Mouse (Mus musculus) CH12.LX (cell line): ENCODE results near the gene S100a6. TPM values are rescaled to one million over a fixed set of nuclear protein-coding genes. Genes with fewer than 3 reads are reported as not detected.

Experiments
- DNase-seq: peaks from one replicate; pipeline ENCODE4 v3.0.0-alpha.2; 2013; ENCODE audit errors: extremely low read depth
- H3K27ac ChIP-seq: 2 replicates; pipeline ENCODE4 v1.5.1; 2012; ENCODE audit warnings: low read depth, mild to moderate bottlenecking, control low read depth, moderate library complexity; ENCODE audit not compliant: insufficient read depth
- H3K27me3 ChIP-seq: replicated peaks from 2 replicates; pipeline ENCODE3; 2012; ENCODE audit warnings: inconsistent platforms
- H3K36me3 ChIP-seq, 2 experiments: replicated peaks in 1 of 2; 2 replicates each; pipeline versions ENCODE3 to v1.6.1; 2012; ENCODE audit warnings: inconsistent platforms in 1 of 2, low read length in 1 of 2, mild to moderate bottlenecking in 1 of 2, mixed read lengths in 1 of 2, moderate library complexity in 1 of 2; ENCODE audit not compliant: control insufficient read depth in 1 of 2, insufficient read depth in 1 of 2
- H3K4me1 ChIP-seq, 2 experiments: 2 replicates each; pipeline ENCODE4 v1.6.1; 2012; ENCODE audit warnings: inconsistent platforms in 1 of 2, moderate library complexity in 1 of 2; ENCODE audit not compliant: insufficient read depth in 2 of 2, control insufficient read depth in 1 of 2
- H3K4me2 ChIP-seq: 2 replicates; pipeline ENCODE4 v1.6.1; 2012; ENCODE audit warnings: low read depth, mild to moderate bottlenecking, control low read depth; ENCODE audit not compliant: poor library complexity, insufficient read depth, severe bottlenecking
- H3K4me3 ChIP-seq, 3 experiments: fragments of 150-350 bp in 1 of 3; sonication (generic) in 1 of 3; replicated peaks in 1 of 3; 2 replicates each; pipeline versions ENCODE3 to v1.5.1; 2011 to 2012; ENCODE audit warnings: low read depth in 2 of 3, low read length in 2 of 3, mild to moderate bottlenecking in 2 of 3, moderate library complexity in 2 of 3, control low read depth in 1 of 3, improper control_type of control experiment in 1 of 3, inconsistent platforms in 1 of 3, mixed read lengths in 1 of 3; ENCODE audit not compliant: poor library complexity in 1 of 3
- H3K79me2 ChIP-seq: replicated peaks from 2 replicates; pipeline ENCODE4 v1.6.1; 2012; ENCODE audit warnings: mild to moderate bottlenecking, moderate library complexity; ENCODE audit not compliant: control insufficient read depth, poor library complexity, insufficient read depth, severe bottlenecking; ENCODE audit errors: extremely low read depth
- H3K9ac ChIP-seq: 2 replicates; pipeline ENCODE4 v1.6.1; 2012; ENCODE audit warnings: low read depth, mild to moderate bottlenecking, control low read depth, moderate library complexity; ENCODE audit not compliant: insufficient read depth
- H3K9me3 ChIP-seq: replicated peaks from 2 replicates; pipeline ENCODE3; 2012; ENCODE audit warnings: low read length, inconsistent platforms, mixed read lengths
- BHLHE40 ChIP-seq: IDR thresholded peaks from 2 replicates; pipeline ENCODE4 v1.6.1; 2011; ENCODE audit warnings: mild to moderate bottlenecking, low read depth, low read length, improper control_type of control experiment
- CHD1 ChIP-seq: IDR thresholded peaks from 2 replicates; pipeline ENCODE4 v1.6.1; 2012; ENCODE audit warnings: low read depth, low read length, improper control_type of control experiment, inconsistent platforms
- CHD2 ChIP-seq: IDR thresholded peaks from 2 replicates; pipeline ENCODE4 v1.6.1; 2011; ENCODE audit warnings: low read length, improper control_type of control experiment
- CTCF ChIP-seq, 2 experiments: IDR thresholded peaks in 1 of 2; conservative IDR thresholded peaks in 1 of 2; 2 replicates each; pipeline ENCODE4 v1.5.1; 2011 to 2012; ENCODE audit warnings: low read depth in 2 of 2, low read length in 2 of 2, improper control_type of control experiment in 1 of 2, inconsistent platforms in 1 of 2, mild to moderate bottlenecking in 1 of 2, moderate library complexity in 1 of 2
- E2F4 ChIP-seq: IDR thresholded peaks from 2 replicates; pipeline ENCODE4 v1.6.1; 2011; ENCODE audit warnings: low read depth, low read length, improper control_type of control experiment; ENCODE audit not compliant: insufficient replicate concordance
- ELF1 ChIP-seq: IDR thresholded peaks from 2 replicates; pipeline ENCODE4 v1.6.1; 2014; ENCODE audit warnings: low read depth, mild to moderate bottlenecking, inconsistent platforms, low read length, improper control_type of control experiment
- EP300 ChIP-seq: IDR thresholded peaks from 2 replicates; pipeline ENCODE4 v1.6.1; 2011; ENCODE audit warnings: low read length, improper control_type of control experiment
- ETS1 ChIP-seq: conservative IDR thresholded peaks from 2 replicates; pipeline ENCODE4 v1.6.1; 2012; ENCODE audit warnings: low read depth, mild to moderate bottlenecking, inconsistent platforms, low read length, improper control_type of control experiment, moderate library complexity
- GABPA ChIP-seq: IDR thresholded peaks from 2 replicates; pipeline ENCODE4 v1.6.1; 2012; ENCODE audit warnings: low read depth, low read length, improper control_type of control experiment, inconsistent platforms; ENCODE audit not compliant: insufficient replicate concordance
- IRF4 ChIP-seq: IDR thresholded peaks from 2 replicates; pipeline ENCODE4 v1.6.1; 2014; ENCODE audit warnings: low read depth, mild to moderate bottlenecking, inconsistent platforms, low read length, improper control_type of control experiment
- JUN ChIP-seq: IDR thresholded peaks from 2 replicates; pipeline ENCODE4 v1.6.1; 2011; ENCODE audit warnings: low read depth, mild to moderate bottlenecking, low read length, improper control_type of control experiment, moderate library complexity; ENCODE audit not compliant: insufficient read depth
- JUND ChIP-seq: conservative IDR thresholded peaks from 2 replicates; pipeline ENCODE4 v1.6.1; 2011; ENCODE audit warnings: low read depth, low read length, improper control_type of control experiment
- MAFK ChIP-seq: IDR thresholded peaks from 2 replicates; pipeline ENCODE4 v1.6.1; 2011; ENCODE audit warnings: low read length, improper control_type of control experiment; ENCODE audit not compliant: insufficient replicate concordance
- MAX ChIP-seq: IDR thresholded peaks from 2 replicates; pipeline ENCODE4 v1.6.1; 2011; ENCODE audit warnings: low read length, improper control_type of control experiment
- MXI1 ChIP-seq: IDR thresholded peaks from 2 replicates; pipeline ENCODE4 v1.6.1; 2011; ENCODE audit warnings: mild to moderate bottlenecking, low read depth, low read length, improper control_type of control experiment
- NELFE ChIP-seq: IDR thresholded peaks from 2 replicates; pipeline ENCODE4 v1.6.1; 2011; ENCODE audit warnings: low read depth, low read length, improper control_type of control experiment
- PAX5 ChIP-seq: IDR thresholded peaks from 2 replicates; pipeline ENCODE4 v1.6.1; 2012; ENCODE audit warnings: low read length, inconsistent platforms, mixed read lengths
- POLR2A ChIP-seq: IDR thresholded peaks from 2 replicates; pipeline ENCODE4 v1.6.1; 2011; ENCODE audit warnings: low read depth, mild to moderate bottlenecking, improper control_type of control experiment, low read length
- RAD21 ChIP-seq: IDR thresholded peaks from 2 replicates; pipeline ENCODE4 v1.6.1; 2011; ENCODE audit warnings: low read depth, mild to moderate bottlenecking, low read length, improper control_type of control experiment, moderate library complexity
- RCOR1 ChIP-seq: conservative IDR thresholded peaks from 2 replicates; pipeline ENCODE4 v1.6.1; 2012; ENCODE audit warnings: low read depth, mild to moderate bottlenecking, inconsistent platforms, low read length, improper control_type of control experiment
- SIN3A ChIP-seq: IDR thresholded peaks from 2 replicates; pipeline ENCODE4 v1.6.1; 2012; ENCODE audit warnings: low read length, improper control_type of control experiment, inconsistent platforms
- SMC3 ChIP-seq: IDR thresholded peaks from 2 replicates; pipeline ENCODE4 v1.6.1; 2011; ENCODE audit warnings: low read depth, low read length, improper control_type of control experiment
- TCF12 ChIP-seq: IDR thresholded peaks from 2 replicates; pipeline ENCODE4 v1.6.1; 2014; ENCODE audit warnings: low read depth, mild to moderate bottlenecking, inconsistent platforms, low read length, improper control_type of control experiment
- ZC3H11A ChIP-seq: IDR thresholded peaks from 2 replicates; pipeline ENCODE4 v1.6.1; 2012; ENCODE audit warnings: low read depth, mild to moderate bottlenecking, inconsistent platforms, low read length, improper control_type of control experiment
- dilution Hi-C: fragments of 300-500 bp; cut with MboI; formaldehyde crosslinking; loops from 2 replicates; pipeline ENCODE4 v1.14.3; 2020; ENCODE audit warnings: low sequenced_read_pairs; ENCODE audit not compliant: extremely low pct_unique_long_range_greater_than_20kb, extremely low pct_ligation_motif_present
- in situ Hi-C: fragments of 300-500 bp; cut with MboI; formaldehyde crosslinking; loops from 3 replicates; pipeline ENCODE4 v1.14.3; 2019; ENCODE audit warnings: low sequenced_read_pairs, low pct_ligation_motif_present, low pct_unique_long_range_greater_than_20kb, mixed read lengths
- polyA plus RNA-seq: library from polyadenylated mRNA; unstranded; fragments of >175 nt; gene quantifications from 2 replicates; pipeline ENCODE4 v1.2.1, GENCODE M21; 2012; ENCODE audit warnings: low read depth; ENCODE audit not compliant: insufficient read length
- total RNA-seq, 2 experiments: library from RNA; depleted of rRNA; stranded (reverse); fragments of 300-350 nt in 1 of 2; fragments of >200 nt in 1 of 2; gene quantifications; 2 replicates each; pipeline ENCODE4 v1.2.3; 2012 to 2014

Gene S100a6
- total and polyA plus RNA-seq, 3 experiments: not detected

GRCm38 (mm10) chr3:90664219-90664618 is 51.5 kb downstream of the S100a6 start:
- Histone ChIP-seq H3K9ac (no peak overlapping the region), H3K36me3 (no peaks in the 10 kb centered on the region), H3K4me2 (no peak overlapping the region), H3K79me2 (no peaks in the 10 kb centered on the region), H3K4me3 (no peak overlapping the region), H3K9me3 (no peaks in the 10 kb centered on the region), H3K27ac (no peak overlapping the region), H3K4me1 (no peaks in the 10 kb centered on the region), H3K27me3 (peaks cover 44% of the 10 kb centered on the region)
- dilution Hi-C loops: no loop called here
- in situ Hi-C loops: no loop called here
- TF ChIP-seq SIN3A (no peak), GABPA (no peak), CHD2 (no peak), EP300 (no peak), RCOR1 (no peak), ETS1 (no peak), POLR2A (no peak), RAD21 (peak; percentile 38), IRF4 (no peak), NELFE (no peak), PAX5 (no peak), CHD1 (no peak), TCF12 (no peak), MXI1 (no peak), ZC3H11A (no peak), E2F4 (no peak), MAX (no peak), JUND (no peak), SMC3 (peak; percentile 50), BHLHE40 (no peak), MAFK (no peak), CTCF (conservative IDR thresholded peaks at IDR 0.05 in 1 of 2, IDR thresholded peaks at IDR 0.05 in 1 of 2; ENCODE audit: low read depth in 2 of 2, low read length in 2 of 2) (peak; percentile 22 to 68; a peak in 2 of 4 replicates)
- peak; percentile 37 for DNase-seq

GRCm38 (mm10) chr3:90668846-90669245 is 56.2 kb downstream of the S100a6 start, which contains the start of gene S100a8:
Gene S100a8 (plus strand): TSS chr3:90668978.
- DNase-seq: no peak
- Histone ChIP-seq H3K79me2 (no peaks in the 10 kb centered on the region), H3K9me3 (no peaks in the 10 kb centered on the region), H3K27ac (no peak within 1 kb of the TSS), H3K36me3 (no peaks in the 10 kb centered on the region), H3K27me3 (peaks cover 60% of the 10 kb centered on the region), H3K4me3 (no peak within 1 kb of the TSS), H3K9ac (no peak within 1 kb of the TSS), H3K4me2 (no peak within 1 kb of the TSS), H3K4me1 (no peaks in the 10 kb centered on the region)
- in situ Hi-C loops: no loop called here
- dilution Hi-C loops: no loop called here
- no peak for TF ChIP-seq MXI1
- no peak for TF ChIP-seq RAD21
- no peak for TF ChIP-seq CTCF (conservative IDR thresholded peaks at IDR 0.05 in 1 of 2, IDR thresholded peaks at IDR 0.05 in 1 of 2; ENCODE audit: low read depth in 2 of 2, low read length in 2 of 2)
- TF ChIP-seq MAX: no peak
- TF ChIP-seq IRF4: no peak
- TF ChIP-seq PAX5: no peak
- no peak for TF ChIP-seq RCOR1
- no peak for TF ChIP-seq POLR2A
- TF ChIP-seq JUN: no peak
- TF ChIP-seq ZC3H11A: no peak
- no peak for TF ChIP-seq CHD1
- no peak for TF ChIP-seq ELF1
- TF ChIP-seq ETS1: no peak
- no peak for TF ChIP-seq SIN3A
- TF ChIP-seq CHD2: no peak
